Mouse (Mus musculus): ENCODE results near the gene Tmem234.

- TF ChIP-seq CTCF (IDR thresholded peaks at IDR 0.05) (no peak), EP300 (IDR thresholded peaks at IDR 0.05) (no peak)
Observed at GRCm38 (mm10) chr4:129588865-129589264, 11.6 kb upstream of the Tmem234 start.

All from lung, postnatal 0 days (tissue).